Mouse (Mus musculus) cerebellum, adult 2 months (tissue): ENCODE data around the gene Kcnf1. TPM values are rescaled to one million over a fixed set of nuclear protein-coding genes. Genes with fewer than 3 reads are reported as not detected.

Source experiments
- DNase-seq, 2 experiments: peaks; one replicate each; pipeline ENCODE4 v3.0.0; 2021
- H3K27ac ChIP-seq: fragments of 200-500 bp; 2 replicates; pipeline ENCODE4 v1.5.1; 2012; ENCODE audit warnings: low read length, control low read depth, inconsistent platforms; ENCODE audit not compliant: insufficient read depth
- H3K27me3 ChIP-seq: fragments of 200-500 bp; 2 replicates; pipeline ENCODE4 v1.6.1; 2012; ENCODE audit warnings: inconsistent platforms, mild to moderate bottlenecking, low read length, moderate library complexity; ENCODE audit not compliant: control insufficient read depth, insufficient read depth
- H3K4me1 ChIP-seq: fragments of 200-500 bp; 2 replicates; pipeline ENCODE4 v1.6.1; 2011; ENCODE audit warnings: low read length; ENCODE audit not compliant: control insufficient read depth, insufficient read depth
- H3K4me3 ChIP-seq: fragments of 200-500 bp; replicated peaks from 2 replicates; pipeline ENCODE3; 2011; ENCODE audit warnings: mild to moderate bottlenecking, low read depth, low read length, control low read depth; ENCODE audit not compliant: insufficient read depth
- CTCF ChIP-seq: fragments of 200-500 bp; IDR thresholded peaks from 2 replicates; pipeline ENCODE4 v1.5.1; 2011; ENCODE audit warnings: low read depth, mild to moderate bottlenecking, control low read depth, low read length, moderate library complexity, borderline replicate concordance; ENCODE audit not compliant: insufficient read depth
- POLR2A ChIP-seq: fragments of 200-500 bp; IDR thresholded peaks from 2 replicates; pipeline ENCODE4 v1.6.1; 2011; ENCODE audit warnings: low read length, control low read depth, borderline replicate concordance; ENCODE audit not compliant: insufficient read depth
- WGBS: fragments of 180-500 bp; shearing (Covaris S2); methylation state at CpG from one replicate; pipeline ENCODE4 v1.1.7; 2018; 5-methylcytosine and 5-hydroxymethylcytosine counted together
- polyA plus RNA-seq: library from polyadenylated mRNA; depleted of rRNA; stranded (reverse); fragments of >200 nt; gene quantifications from 2 replicates; pipeline ENCODE4 v1.2.3, GENCODE M21; 2012

The Kcnf1 gene
- polyA plus RNA-seq, 1 experiment = 1.7 TPM

- no peaks in the 10 kb centered on the region for H3K4me1 ChIP-seq
- 80% methylated on average over 7 of the region's 7 CpGs for WGBS
- H3K27me3 ChIP-seq = no peaks in the 10 kb centered on the region
- TF ChIP-seq CTCF (no peak), POLR2A (no peak)
- no peak overlapping the region for H3K4me3 ChIP-seq
- no peak for DNase-seq
- H3K27ac ChIP-seq = no peak overlapping the region
Observed at GRCm38 (mm10) chr12:17159549-17159948, 17.1 kb downstream of the Kcnf1 start.

DNA sequence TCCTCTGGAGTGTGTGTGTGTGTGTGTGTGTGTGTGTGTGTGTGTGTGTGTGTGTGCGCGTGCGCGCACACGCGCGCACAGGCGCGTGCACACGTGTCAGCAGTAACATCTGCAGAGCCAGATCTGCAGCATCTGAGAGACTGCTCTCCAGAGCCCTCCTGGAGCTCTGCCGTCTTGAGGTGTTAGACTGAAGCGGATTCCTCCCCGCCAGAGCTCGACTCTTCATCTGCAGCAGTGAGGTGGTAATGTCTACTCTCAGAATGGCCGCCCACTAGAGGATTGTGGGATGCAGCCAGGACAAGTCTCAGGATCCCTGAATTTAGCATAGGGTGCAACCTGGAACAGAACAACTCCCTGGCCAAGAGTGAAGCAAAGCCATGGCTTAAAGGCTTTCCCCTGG, 19.1 kb downstream of the Kcnf1 start:
- Histone ChIP-seq H3K4me3 (no peak overlapping the region), H3K27ac (no peak overlapping the region), H3K27me3 (no peaks in the 10 kb centered on the region), H3K4me1 (no peaks in the 10 kb centered on the region)
- 91% methylated on average over 15 of the region's 15 CpGs for WGBS
- DNase-seq = no peak
- no peak for TF ChIP-seq CTCF
- no peak for TF ChIP-seq POLR2A

DNA sequence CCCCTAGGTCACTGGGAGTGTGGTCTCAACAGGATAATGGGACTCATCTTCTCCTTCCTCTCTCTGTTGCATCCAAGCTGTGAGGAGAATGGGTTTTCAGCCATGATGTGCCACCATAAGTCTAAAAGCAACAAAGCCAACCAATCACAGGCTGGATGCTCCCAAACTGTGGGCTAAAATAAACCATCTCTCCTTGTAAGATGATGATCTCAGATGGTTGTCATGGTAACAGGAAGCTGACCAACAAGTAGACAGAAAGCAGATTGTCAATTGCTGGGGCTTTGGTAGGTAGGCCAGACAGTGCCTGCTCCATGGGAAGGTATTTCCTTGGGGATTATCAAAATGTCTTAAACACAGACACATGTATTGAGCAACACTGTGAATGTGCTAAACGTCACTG, 20.9 kb downstream of the Kcnf1 start:
- TF ChIP-seq POLR2A (no peak), CTCF (no peak)
- Histone ChIP-seq H3K27me3 (no peaks in the 10 kb centered on the region), H3K27ac (no peak overlapping the region), H3K4me3 (no peak overlapping the region), H3K4me1 (no peaks in the 10 kb centered on the region)
- no peak for DNase-seq
- WGBS = 67% methylated on average over 1 of the region's 1 CpGs

- no peak overlapping the region for H3K4me3 ChIP-seq
- no peak overlapping the region for H3K27ac ChIP-seq
- no peaks in the 10 kb centered on the region for H3K4me1 ChIP-seq
- DNase-seq = no peak
- TF ChIP-seq POLR2A (no peak), CTCF (no peak)
- 61% methylated on average over 7 of the region's 7 CpGs for WGBS
- no peaks in the 10 kb centered on the region for H3K27me3 ChIP-seq
Observed at GRCm38 (mm10) chr12:17152840-17153239, 23.8 kb downstream of the Kcnf1 start.

GRCm38 (mm10) chr12:17148920-17149319, 27.8 kb downstream of the Kcnf1 start:
- H3K4me1 ChIP-seq = no peaks in the 10 kb centered on the region
- no peak for TF ChIP-seq POLR2A
- no peak overlapping the region for H3K4me3 ChIP-seq
- H3K27me3 ChIP-seq = no peaks in the 10 kb centered on the region
- H3K27ac ChIP-seq = no peak overlapping the region
- 47% methylated on average over 10 of the region's 10 CpGs for WGBS
- no peak for DNase-seq

GRCm38 (mm10) chr12:17141791-17142190, 34.9 kb downstream of the Kcnf1 start:
- no peak for TF ChIP-seq POLR2A
- no peak for TF ChIP-seq CTCF
- H3K27me3 ChIP-seq = no peaks in the 10 kb centered on the region
- no peak overlapping the region for H3K27ac ChIP-seq
- no peak for DNase-seq
- WGBS = 18% methylated on average over 2 of the region's 2 CpGs
- no peaks in the 10 kb centered on the region for H3K4me1 ChIP-seq
- no peak overlapping the region for H3K4me3 ChIP-seq

DNA sequence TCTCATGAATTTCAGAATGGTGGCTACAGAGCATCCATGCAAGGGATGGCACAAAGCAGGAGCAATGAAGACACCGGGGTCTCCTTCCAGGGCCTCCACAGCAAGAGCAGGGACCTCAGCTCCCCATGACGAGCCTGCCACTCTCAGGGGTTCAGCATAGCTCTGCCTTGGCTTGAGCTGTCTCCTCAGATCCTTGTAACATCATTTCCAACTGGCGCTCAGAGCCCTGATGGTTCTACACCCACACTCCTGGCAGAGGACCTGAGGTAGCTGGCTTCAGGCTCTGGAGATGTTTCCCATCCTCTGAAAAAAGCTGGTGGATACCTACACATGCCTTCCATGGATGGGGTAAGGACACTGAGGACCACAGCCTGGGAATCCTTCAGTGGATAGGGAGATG, 36.3 kb downstream of the Kcnf1 start:
- 76% methylated on average over 3 of the region's 3 CpGs for WGBS
- H3K4me1 ChIP-seq = no peaks in the 10 kb centered on the region
- no peak for DNase-seq
- no peak for TF ChIP-seq CTCF
- no peak for TF ChIP-seq POLR2A
- no peak overlapping the region for H3K27ac ChIP-seq
- no peaks in the 10 kb centered on the region for H3K27me3 ChIP-seq
- no peak overlapping the region for H3K4me3 ChIP-seq

GRCm38 (mm10) chr12:17134546-17135096, 42.1 kb downstream of the Kcnf1 start:
- no peak overlapping the region for H3K4me3 ChIP-seq
- no peak overlapping the region for H3K27ac ChIP-seq
- WGBS = 76% methylated on average over 9 of the region's 9 CpGs
- no peak for DNase-seq
- no peak for TF ChIP-seq CTCF
- TF ChIP-seq POLR2A = no peak
- H3K27me3 ChIP-seq = no peaks in the 10 kb centered on the region
- no peaks in the 10 kb centered on the region for H3K4me1 ChIP-seq

DNA sequence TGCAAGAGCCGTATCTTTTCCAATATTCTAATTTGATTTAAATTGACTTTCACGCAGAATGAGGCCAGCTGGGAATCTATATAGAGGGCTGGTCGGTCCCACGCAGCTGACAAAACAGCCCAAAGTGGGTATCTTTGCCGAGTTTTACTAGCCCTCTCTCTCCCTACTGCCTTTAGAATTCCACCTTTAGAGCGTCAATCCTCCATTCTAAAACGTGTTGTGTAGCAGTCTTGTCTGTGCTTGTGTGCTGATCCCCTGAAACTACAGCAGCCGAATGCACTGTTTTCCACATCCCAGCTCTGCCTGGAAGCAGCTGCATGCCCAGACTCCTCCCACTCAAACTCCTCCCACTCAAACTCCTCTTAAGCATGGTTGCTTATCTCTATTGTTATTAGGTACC, 44.4 kb downstream of the Kcnf1 start:
- Histone ChIP-seq H3K27ac (no peak overlapping the region), H3K4me3 (no peak overlapping the region), H3K27me3 (no peaks in the 10 kb centered on the region), H3K4me1 (no peaks in the 10 kb centered on the region)
- 69% methylated on average over 8 of the region's 8 CpGs for WGBS
- no peak for TF ChIP-seq CTCF
- TF ChIP-seq POLR2A = no peak
- DNase-seq = no peak
